Mouse (Mus musculus): ENCODE measurements around the gene Hmga2.

Hmga2 gene

GRCm38 (mm10) chr10:120472606-120473005 lies 3.7 kb downstream of the Hmga2 start:
- DNase-seq = no peak

- no peak for DNase-seq
Measured at GRCm38 (mm10) chr10:120465121-120465520, 11.1 kb downstream of the Hmga2 start.

DNA sequence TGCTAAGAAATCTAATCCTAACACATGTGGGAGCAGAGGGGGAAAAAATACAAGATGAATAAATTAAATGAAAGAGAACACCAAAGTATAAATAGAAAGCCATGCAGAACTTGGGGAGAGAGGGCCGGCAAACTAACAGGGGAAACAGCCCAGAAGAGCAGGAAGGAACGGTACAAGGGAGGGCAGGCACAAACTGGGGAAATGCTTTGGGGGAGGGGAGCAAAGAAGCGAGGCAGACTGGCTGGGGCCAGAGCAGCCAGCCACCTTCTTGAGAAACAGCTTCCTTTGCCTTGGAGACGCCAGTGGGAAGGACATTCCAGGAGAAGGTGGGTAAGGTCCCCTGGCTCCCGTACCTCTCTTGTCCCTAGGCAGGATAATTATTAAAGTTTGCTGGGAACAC lies 14.5 kb downstream of the Hmga2 start:
- DNase-seq = no peak

GRCm38 (mm10) chr10:120461301-120461700 lies 15.0 kb downstream of the Hmga2 start:
- DNase-seq = no peak

- no peak for DNase-seq
Measured at GRCm38 (mm10) chr10:120458866-120459265, 17.4 kb downstream of the Hmga2 start.

GRCm38 (mm10) chr10:120449661-120450284 lies 26.5 kb downstream of the Hmga2 start:
- DNase-seq = no peak

- no peak for DNase-seq
Measured at GRCm38 (mm10) chr10:120446799-120447198, 29.5 kb downstream of the Hmga2 start.

GRCm38 (mm10) chr10:120446206-120446605 lies 30.1 kb downstream of the Hmga2 start:
- DNase-seq = no peak

DNA sequence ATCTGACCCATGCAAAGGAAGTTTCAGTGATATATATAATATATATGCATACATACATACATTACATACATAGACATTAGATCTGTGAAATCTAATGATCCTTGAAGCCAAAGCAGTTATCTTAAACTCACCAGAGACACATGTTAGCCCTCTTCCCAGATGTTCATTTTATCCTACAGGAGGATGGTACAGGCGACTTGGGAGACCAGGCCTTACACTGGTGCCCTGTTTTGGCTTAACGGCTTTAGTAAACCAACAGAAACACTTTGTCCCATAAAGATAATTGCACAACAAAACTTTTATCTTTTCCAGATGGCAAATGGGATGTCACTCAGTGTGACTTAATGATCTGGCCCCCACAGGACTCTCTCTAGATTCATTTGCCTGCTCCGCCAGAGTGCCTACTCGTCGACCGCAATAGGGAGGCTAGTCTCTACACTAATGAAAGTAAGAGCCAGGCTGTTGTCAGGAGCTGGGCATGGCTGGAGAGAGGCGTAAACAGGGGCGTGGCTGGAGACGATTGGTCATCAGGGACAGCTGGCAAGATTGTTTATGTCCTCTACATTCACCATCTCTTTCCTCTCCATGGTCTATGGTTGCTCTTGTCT lies 31.7 kb downstream of the Hmga2 start:
- no peak for DNase-seq

GRCm38 (mm10) chr10:120443757-120444311 lies 32.4 kb downstream of the Hmga2 start:
- DNase-seq = no peak

DNA sequence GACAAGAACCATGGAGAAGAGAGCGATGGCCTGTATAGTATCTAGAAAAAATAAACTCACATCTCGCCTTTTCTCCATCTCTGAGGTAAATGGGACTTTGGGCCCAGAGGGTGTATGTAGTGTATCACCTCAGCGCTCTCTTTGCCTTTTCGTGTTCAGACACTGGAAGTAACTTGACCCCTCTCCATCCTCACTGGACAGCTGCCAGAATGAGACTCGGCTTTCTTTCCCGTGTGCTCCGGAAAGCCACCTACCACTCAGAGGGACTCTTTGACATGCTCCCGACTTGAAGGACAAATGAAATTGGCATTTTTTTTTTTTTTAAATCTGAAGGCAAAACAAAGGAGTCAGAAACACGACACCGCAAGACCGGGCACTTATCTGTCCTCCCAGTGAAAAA lies 35.0 kb downstream of the Hmga2 start:
- no peak for DNase-seq

DNA sequence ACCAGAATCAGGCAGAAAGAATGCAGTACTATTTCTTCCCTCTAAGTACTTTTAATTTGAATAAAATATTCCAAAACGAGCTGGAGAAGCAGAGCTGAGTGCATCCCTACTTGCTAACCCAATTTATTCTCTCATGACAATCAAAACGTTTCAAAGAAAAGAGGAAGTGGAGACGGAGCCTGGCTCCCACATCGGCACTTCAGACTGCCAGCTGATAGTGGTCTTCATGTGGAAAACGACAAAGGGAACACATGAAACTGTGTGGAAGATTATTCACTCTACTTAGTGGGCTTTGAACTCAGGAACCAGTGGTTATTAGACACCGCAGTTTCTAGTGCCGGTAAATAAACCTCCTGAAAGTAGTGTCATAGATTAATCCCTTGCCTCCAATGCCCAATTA lies 41.8 kb downstream of the Hmga2 start:
- DNase-seq = no peak

GRCm38 (mm10) chr10:120433463-120433815 lies 42.8 kb downstream of the Hmga2 start:
- DNase-seq = no peak

- no peak for DNase-seq
Measured at GRCm38 (mm10) chr10:120432731-120433462, 43.4 kb downstream of the Hmga2 start.

GRCm38 (mm10) chr10:120432081-120432480 lies 44.2 kb downstream of the Hmga2 start:
- no peak for DNase-seq

DNA sequence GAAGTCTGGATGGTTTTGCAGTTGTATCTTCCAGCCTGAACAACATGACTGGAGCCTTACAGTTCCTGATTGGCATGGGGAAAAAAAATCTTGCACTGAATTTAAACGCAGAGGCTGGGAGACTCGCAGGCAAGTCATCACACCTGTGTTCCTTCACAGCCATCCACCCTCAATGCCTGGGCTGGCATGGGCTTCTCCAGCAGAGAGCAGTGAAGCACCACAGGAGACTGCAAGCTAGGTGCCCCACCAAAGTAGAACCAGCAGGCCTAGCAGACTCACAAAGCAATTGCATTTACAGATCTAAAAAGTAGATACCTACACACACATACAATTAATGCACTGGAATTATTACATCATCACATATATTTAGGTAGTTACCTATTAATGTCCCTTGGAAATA lies 44.8 kb downstream of the Hmga2 start:
- peak; percentile 42 for DNase-seq

- DNase-seq = no peak
Measured at GRCm38 (mm10) chr10:120430422-120430821, 45.8 kb downstream of the Hmga2 start.

GRCm38 (mm10) chr10:120429758-120430259 lies 46.5 kb downstream of the Hmga2 start:
- no peak for DNase-seq

- DNase-seq = no peak
Measured at GRCm38 (mm10) chr10:120429199-120429551, 47.1 kb downstream of the Hmga2 start.

DNA sequence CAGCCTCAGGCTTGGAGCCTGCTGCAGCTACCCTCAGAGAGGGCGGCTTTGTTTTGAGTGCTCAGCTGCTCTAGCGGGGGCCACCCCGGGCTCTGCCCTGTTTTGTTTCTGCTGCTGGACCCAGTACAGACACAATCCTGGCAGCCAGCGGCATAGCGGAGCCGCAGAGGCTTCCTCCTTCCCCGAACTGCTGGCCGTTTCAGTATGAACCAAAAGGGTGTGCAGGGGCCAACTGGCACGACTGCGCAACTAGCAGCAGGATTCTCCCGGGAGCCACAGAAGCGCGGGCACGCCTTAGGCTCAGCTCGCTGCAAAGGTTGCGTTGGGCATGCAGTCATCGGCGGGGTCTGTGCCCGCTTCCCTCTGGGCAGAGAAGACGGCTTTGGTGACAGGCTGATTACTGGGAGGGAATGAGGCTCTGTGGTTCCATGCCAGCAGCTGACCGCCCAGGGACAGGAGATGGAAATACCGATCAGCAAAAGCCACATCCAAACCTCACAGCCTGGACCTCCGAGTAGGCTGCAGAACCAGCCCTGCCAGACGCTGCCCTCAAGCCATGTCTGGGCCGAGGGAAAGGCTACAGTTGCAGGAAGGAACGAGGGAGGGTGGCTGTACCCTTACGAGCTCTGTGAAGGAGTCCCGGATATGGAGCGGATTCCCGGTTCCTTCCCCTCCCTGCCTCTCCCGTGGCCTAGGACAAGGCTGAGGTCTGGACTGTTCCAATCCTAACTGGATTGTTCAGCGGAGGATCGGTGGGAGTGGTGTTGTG lies 47.7 kb downstream of the Hmga2 start:
- peak; percentile 28 for DNase-seq

- no peak for DNase-seq
Measured at GRCm38 (mm10) chr10:120426086-120426610, 50.1 kb downstream of the Hmga2 start.

GRCm38 (mm10) chr10:120424015-120424414 lies 52.3 kb downstream of the Hmga2 start:
- DNase-seq = no peak

- DNase-seq = no peak
Measured at GRCm38 (mm10) chr10:120423256-120423655, 53.0 kb downstream of the Hmga2 start.
